Mouse (Mus musculus) adrenal gland, adult 2 months (tissue): ENCODE measurements around the gene Olfr1441. TPM values are rescaled to one million over a fixed set of nuclear protein-coding genes. Genes with fewer than 3 reads are reported as not detected.
A peak's percentile ranks its signal among the peaks of the same experiment; 100 is the strongest.

ENCODE experiments used
- DNase-seq: peaks from one replicate; pipeline ENCODE4 v3.0.0; 2021
- polyA plus RNA-seq: library from polyadenylated mRNA; depleted of rRNA; stranded (reverse); fragments of >200 nt; gene quantifications from 2 replicates; pipeline ENCODE4 v1.2.3, GENCODE M21; 2012; rRNA removed
- total RNA-seq, 2 experiments: library from RNA; stranded (reverse); gene quantifications; 2 replicates each; pipeline ENCODE4 v1.2.3; 2021

The Olfr1441 gene
- total and polyA plus RNA-seq, 3 experiments = not detected

DNA sequence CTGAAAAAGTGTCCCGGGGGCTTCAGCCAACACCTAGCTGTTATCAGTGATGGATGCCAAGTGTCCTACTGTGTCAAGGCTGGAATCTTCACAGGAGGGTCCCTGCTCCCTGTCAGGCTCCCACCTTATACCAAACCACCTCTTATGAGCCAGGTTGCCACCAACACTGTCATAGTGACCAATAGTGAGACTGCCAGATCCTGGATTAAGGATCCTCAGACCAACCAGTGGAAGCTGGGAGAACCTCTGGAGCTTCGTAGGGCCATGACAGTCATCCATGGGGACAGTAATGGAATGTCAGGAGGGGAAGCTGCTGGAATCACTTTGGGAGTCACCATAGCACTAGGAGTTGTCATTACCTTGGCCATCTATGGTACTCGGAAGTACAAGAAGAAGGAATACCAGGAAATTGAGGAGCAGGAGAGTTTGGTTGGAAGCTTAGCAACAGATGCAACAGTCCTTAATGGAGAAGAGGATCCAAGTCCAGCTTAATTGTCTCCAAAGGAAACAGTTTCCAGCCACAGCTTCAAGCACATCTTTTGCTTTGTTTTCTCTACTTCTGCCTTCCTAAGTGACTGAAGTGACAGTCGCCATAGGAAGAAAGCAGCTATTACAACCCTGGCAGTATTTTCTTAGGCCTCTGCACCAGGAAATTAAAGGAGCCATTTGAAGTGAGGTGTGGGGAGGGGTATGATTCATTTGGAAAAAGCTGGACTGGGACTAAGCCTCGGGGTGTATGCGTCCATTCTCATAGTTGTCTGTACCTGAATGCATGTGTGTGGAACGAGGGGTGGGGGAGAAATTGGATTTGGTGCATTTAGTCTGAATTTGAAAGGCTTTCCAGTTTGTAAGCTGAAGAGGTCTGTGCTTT, 45.9 kb downstream of the Olfr1441 start:
- no peak for DNase-seq

DNA sequence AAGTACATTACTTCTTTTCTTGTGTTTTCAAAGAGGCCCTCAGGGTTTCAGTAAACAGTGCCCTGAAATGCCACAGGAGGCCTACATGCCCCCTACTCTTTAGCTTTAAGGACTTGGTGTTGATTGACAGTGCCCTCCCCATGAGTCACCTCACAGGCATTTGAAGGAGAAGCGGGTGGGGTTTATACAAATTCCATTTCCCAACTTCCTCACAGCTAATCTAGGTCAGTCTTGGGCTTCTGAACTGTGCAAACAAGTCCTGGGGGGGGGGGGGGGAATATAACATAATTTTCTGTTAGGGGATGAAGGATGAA, 46.4 kb downstream of the Olfr1441 start:
- peak; percentile 76 for DNase-seq

- no peak for DNase-seq
Observed at GRCm38 (mm10) chr19:12464127-12464526, 46.9 kb downstream of the Olfr1441 start.

GRCm38 (mm10) chr19:12464674-12465073, 47.4 kb downstream of the Olfr1441 start:
- no peak for DNase-seq

GRCm38 (mm10) chr19:12465530-12466144, 48.4 kb downstream of the Olfr1441 start:
- DNase-seq = no peak

GRCm38 (mm10) chr19:12466204-12466603, 49.0 kb downstream of the Olfr1441 start:
- DNase-seq = peak; percentile 73

DNA sequence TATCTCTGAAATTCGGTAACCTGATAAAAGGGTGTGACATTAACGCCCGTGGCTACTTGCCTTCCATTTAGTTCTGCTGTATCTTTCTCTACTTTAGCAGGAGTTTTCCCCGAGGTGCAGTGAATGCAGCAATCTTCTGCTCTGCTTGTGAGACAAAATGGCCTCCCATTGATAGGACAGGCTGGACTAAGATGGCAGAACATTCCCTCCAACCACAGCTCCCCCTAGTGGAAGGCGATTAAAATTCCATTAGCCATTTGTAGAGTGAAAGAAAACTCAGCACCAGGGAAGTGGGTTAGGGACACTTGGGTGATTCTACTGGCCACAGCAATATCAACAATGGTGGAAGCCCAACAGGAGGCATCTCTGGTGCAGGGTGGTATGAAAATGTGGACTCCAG, 50.2 kb downstream of the Olfr1441 start:
- peak; percentile 52 for DNase-seq

- no peak for DNase-seq
Observed at GRCm38 (mm10) chr19:12471866-12472265, 54.6 kb downstream of the Olfr1441 start.

GRCm38 (mm10) chr19:12472381-12472976, 55.2 kb downstream of the Olfr1441 start:
- DNase-seq = no peak

Other genes with a start within 250 kb of the Olfr1441 start
- gene Olfr1555-ps1, start 247.3 kb upstream of the Olfr1441 start, total RNA-seq = not detected
- not detected in 2 replicates for gene Olfr1555-ps1, start 247.3 kb upstream of the Olfr1441 start, polyA plus RNA-seq
- gene Olfr1431, start 216.8 kb upstream of the Olfr1441 start, total RNA-seq = not detected
- not detected in 2 replicates for gene Olfr1431, start 216.8 kb upstream of the Olfr1441 start, polyA plus RNA-seq
- gene Olfr1432, start 184.8 kb upstream of the Olfr1441 start, total RNA-seq = not detected
- gene Olfr1432, start 184.8 kb upstream of the Olfr1441 start, polyA plus RNA-seq = not detected in 2 replicates
- gene Olfr262, start 175.8 kb upstream of the Olfr1441 start, total RNA-seq = not detected
- not detected in 2 replicates for gene Olfr262, start 175.8 kb upstream of the Olfr1441 start, polyA plus RNA-seq
- gene Olfr235, start 156.4 kb upstream of the Olfr1441 start, total RNA-seq = not detected
- not detected in 2 replicates for gene Olfr235, start 156.4 kb upstream of the Olfr1441 start, polyA plus RNA-seq
- not detected for gene Olfr1434, start 137.6 kb upstream of the Olfr1441 start, total RNA-seq
- gene Olfr1434, start 137.6 kb upstream of the Olfr1441 start, polyA plus RNA-seq = not detected in 2 replicates
- gene Olfr1436, start 118.3 kb upstream of the Olfr1441 start, total RNA-seq = not detected
- not detected in 2 replicates for gene Olfr1436, start 118.3 kb upstream of the Olfr1441 start, polyA plus RNA-seq
- gene Olfr1437, start 92.3 kb upstream of the Olfr1441 start, total RNA-seq = not detected
- not detected in 2 replicates for gene Olfr1437, start 92.3 kb upstream of the Olfr1441 start, polyA plus RNA-seq
- gene Olfr1438-ps1, start 81.5 kb upstream of the Olfr1441 start, total RNA-seq = not detected
- gene Olfr1438-ps1, start 81.5 kb upstream of the Olfr1441 start, polyA plus RNA-seq = not detected in 2 replicates
- gene Olfr1440, start 30.2 kb upstream of the Olfr1441 start, total RNA-seq = not detected
- not detected in 2 replicates for gene Olfr1440, start 30.2 kb upstream of the Olfr1441 start, polyA plus RNA-seq
- gene Pfpl, start 10.5 kb downstream of the Olfr1441 start, total RNA-seq = not detected
- not detected in 2 replicates for gene Pfpl, start 10.5 kb downstream of the Olfr1441 start, polyA plus RNA-seq
- gene Mpeg1, start 43.3 kb downstream of the Olfr1441 start, total RNA-seq = 10 to 100 TPM; 28.3 to 31.6 TPM
- gene Mpeg1, start 43.3 kb downstream of the Olfr1441 start, polyA plus RNA-seq = 3.1 and 4.1 TPM in 2 replicates
- 10 to 100 TPM; 16.7 to 24.2 TPM for gene Dtx4, start 84.0 kb downstream of the Olfr1441 start, total RNA-seq
- 9.2 and 10.8 TPM in 2 replicates for gene Dtx4, start 84.0 kb downstream of the Olfr1441 start, polyA plus RNA-seq
- 1 to 10 TPM; 3.8 to 4.4 TPM for gene Fam111a, start 128.3 kb downstream of the Olfr1441 start, total RNA-seq
- gene Fam111a, start 128.3 kb downstream of the Olfr1441 start, polyA plus RNA-seq = 0.09 and 0.18 TPM in 2 replicates
- under 1 TPM; 0.17 to 0.40 TPM for gene Gm4952, start 182.5 kb downstream of the Olfr1441 start, total RNA-seq
- gene Gm4952, start 182.5 kb downstream of the Olfr1441 start, polyA plus RNA-seq = not detected in 2 replicates
- gene Glyat, start 215.9 kb downstream of the Olfr1441 start, total RNA-seq = under 1 TPM in 1 of 2 experiments, not detected in 1; 0.86 TPM
- not detected in 2 replicates for gene Glyat, start 215.9 kb downstream of the Olfr1441 start, polyA plus RNA-seq